Mouse (Mus musculus) layer of hippocampus, adult 9-10 months (tissue): Measurements from ENCODE around the gene Ccm2.
"Not testable (repeated sequence)": the region's sequence is repeated elsewhere in the genome, so short reads cannot be mapped to it uniquely, and the experiment has no call there.

Source experiments
- DNase-seq: peaks from one replicate; pipeline ENCODE4 v3.0.0; 2022; ENCODE audit warnings: low spot score

Ccm2 gene

DNA sequence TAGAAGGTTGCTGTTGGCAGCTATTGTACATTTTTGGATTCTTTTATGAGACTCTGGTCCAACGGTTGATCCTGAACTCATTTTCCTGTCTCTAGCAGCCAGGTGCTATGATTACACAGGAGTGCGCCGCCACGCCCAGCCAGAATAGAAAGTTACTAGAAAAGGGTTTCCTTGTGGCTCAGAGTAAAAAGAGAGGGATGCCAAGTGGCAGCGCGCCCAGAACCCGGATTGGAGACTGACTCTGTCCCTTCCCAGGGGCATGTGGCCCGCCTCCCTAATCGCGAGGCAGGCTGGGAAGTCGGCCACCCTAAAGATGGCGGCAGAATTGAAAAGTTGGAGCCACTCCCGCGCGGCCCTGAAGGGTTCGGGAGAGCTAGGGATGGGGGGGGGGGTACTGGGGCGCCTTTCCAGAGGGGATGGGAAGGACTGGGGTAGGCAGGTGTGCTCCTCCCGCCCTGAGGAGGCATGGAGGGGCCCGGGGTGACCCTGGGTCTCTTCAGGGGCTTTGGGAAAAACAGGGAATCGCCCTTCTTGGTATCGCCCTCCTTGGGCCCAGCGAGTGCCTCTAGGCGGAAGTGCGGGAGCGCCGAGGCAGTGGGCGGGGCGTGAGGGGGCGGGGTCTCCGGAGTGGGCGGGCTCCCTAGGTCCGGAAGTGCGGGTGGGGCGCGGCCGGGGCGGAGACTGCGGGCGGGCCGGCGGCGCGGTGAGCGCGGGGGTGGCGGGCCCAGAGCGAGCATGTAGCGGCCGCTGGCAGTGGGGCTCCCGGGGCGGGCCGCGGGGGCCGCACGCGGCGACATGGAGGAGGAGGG, at the start of gene Ccm2:
Ccm2 (plus strand) TSS at position 683 of the 809 bp plus-strand sequence.
- DNase-seq = peak; percentile 92

DNA sequence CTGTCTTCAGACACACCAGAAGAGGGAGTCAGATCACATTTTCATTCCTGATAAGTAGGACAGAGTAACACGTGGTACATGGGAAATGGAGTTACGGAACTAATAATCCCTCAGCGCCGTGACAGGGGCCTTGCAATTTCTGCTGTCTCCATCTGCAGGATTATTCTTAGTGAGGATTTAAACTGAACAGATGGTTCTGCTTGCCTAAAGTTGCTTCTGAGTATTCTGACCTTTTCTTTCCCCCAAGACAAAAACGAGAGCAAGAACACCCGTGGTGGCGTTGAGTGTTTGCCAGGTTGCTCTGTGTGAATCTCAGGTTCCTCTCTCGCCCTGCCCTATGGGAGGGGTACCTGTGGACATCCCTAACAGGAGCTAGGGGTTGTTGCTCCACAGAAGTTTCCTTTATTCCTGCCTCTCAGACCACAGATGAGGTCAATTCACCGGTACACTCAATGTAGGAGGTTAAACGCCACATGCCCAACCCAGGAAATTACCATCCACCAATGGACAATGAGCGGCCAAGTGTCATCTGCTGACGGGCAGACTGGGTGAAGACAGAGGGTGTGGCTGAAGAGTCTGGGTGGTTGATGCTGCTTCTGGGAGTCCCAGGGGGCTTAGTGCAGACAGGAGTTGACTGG, 49.3 kb upstream of the Ccm2 start:
- DNase-seq = no peak

DNA sequence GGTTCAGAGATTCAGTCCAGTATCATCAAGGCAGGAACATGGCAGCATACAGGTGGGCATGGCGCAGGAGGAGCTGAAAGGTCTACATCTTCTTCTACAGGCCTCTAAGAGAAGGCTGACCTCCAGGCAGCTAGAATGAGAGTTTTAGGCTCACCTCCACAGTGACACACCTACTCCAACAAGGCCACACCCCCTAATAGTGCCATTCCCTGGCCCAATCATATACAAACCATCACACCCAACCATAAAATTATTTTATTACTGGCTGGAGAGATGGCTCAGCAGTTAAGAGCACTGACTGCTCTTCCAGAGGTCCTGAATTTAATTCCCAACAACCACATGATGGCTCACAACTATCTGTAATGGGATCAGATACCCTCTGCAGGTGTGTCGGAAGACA, 44.2 kb upstream of the Ccm2 start:
- DNase-seq = no peak

DNA sequence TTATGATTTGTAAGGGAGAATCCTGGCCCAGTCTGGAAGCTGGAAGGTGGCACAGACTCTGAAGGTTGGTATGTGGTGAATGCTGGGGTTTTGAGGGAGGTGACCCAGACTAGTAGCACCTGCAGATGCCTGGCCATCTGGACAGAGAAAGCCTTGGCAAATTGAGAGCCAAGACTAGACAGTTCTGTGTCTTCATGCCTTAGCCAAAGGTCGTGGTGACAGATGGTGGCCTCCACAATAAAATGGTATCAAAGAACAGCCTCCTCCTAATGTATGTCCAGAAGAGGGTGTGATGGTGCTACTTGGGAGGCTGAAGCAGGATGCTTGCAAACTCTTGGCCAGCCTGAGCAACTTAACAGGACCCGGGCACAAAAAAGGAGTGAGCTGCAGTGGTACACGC, 42.5 kb upstream of the Ccm2 start:
- DNase-seq = no peak

DNA sequence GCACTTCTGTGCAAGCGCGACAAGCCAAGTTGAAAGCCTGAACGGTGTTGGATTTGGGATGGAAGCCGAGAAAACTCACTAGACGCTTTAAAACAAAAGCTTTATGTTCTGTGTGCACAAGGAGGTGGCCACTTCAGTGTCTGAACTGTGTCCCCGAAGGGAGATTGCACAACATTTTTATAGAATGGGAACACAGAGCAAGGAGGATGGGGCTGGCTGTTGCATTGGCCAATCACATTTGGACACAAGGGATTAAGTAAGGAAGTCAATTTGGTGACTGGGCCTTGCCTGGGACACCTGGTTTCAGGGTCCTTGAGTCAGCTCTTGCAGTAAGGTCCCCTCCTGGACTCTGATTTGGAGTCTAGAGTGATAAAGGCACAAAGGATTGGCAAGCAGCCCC, 42.0 kb upstream of the Ccm2 start:
- no peak for DNase-seq

DNA sequence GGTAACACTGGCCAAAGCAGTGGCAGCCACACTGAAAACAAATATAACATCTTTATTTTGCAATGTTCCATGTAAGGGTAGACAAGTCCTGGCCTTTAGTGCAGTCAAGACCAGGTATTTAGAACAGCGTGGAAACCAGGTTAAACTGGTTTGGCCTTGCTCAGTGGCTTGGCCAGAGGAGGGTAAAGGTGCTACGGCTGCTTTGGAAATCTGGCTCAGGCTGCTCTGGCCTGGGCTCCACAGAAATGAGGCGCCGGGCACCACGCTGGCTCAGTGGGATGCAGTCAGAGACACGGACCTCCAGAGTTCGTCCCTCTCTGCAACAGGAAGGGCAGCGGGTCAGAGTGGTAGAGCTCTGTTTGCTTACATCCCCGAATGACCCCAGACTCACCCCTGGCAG, 40.2 kb upstream of the Ccm2 start:
- no peak for DNase-seq

DNA sequence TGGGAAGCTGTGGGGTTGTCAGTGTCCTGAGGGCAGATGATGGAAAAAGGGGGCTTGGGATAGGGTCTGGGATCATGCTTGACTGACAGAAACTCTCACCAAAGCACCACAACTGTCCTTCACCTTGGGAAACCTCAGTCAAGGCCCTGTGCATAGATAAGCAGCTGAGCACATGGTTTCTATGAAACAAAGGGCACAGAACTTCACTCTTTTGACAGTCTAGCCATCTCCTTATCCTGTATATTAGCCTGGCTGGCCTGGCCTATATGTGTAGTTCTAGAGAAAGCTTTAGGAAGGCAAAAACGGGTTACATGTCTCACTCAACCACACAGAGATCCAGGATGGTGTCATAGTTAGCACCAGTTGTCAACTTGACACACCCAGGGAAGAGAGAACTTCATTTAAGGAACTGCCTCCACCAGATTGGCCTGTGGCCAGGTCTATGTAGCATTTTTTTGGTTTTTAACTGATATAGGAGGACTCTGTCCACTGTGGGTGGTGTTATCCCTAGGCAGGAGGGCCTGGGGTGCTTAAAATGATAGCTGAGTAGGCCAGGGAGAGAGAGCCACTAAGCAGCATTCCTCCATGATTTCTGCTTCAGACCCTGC, 38.3 kb upstream of the Ccm2 start:
- DNase-seq = no peak

DNA sequence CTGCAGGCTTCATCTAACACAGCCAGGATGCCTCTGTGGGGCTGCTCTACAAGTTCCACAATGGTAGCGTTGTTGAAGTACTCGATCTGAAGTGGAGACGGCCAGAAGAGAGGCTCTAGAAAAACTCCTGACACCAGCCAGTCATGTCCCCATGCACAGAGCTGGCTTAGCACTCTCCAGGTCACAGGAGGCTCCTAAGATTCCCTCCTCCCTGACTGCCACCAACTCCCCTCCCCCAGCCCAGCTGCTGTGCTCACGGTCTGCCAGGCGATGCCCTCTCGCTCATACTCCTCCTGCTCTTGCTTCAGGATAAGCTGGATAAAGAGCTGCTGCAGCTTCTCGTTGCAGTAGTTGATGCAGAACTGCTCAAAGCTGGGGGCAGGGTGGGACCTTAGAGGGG, 31.9 kb upstream of the Ccm2 start:
- DNase-seq = no peak

DNA sequence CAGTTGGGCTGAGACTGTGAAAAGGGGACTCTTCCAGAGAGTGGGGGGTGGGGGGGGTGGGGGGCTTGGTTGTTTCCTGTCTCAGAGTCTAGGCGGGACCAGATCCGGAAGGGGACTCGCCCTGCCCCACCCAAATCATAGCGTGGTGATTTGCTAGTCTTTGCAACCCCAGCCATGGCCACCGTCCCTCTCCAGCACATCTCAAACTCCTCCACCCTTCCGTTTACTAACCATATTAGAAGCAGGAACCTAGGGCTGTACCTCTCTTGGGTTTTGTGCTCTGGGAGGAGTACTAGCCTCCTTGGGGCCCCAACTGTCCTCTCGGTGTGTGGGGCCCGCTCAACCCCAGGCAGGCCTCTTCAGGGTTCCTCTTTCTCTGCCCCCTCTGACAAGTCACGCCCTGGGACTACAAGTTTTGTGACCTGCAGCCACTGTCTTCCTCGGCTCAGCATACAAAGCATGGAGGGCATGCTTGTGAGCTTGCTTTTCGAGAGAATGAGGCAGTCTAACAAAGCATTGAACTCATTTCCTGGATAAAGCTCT, 27.1 kb upstream of the Ccm2 start:
- no peak for DNase-seq

DNA sequence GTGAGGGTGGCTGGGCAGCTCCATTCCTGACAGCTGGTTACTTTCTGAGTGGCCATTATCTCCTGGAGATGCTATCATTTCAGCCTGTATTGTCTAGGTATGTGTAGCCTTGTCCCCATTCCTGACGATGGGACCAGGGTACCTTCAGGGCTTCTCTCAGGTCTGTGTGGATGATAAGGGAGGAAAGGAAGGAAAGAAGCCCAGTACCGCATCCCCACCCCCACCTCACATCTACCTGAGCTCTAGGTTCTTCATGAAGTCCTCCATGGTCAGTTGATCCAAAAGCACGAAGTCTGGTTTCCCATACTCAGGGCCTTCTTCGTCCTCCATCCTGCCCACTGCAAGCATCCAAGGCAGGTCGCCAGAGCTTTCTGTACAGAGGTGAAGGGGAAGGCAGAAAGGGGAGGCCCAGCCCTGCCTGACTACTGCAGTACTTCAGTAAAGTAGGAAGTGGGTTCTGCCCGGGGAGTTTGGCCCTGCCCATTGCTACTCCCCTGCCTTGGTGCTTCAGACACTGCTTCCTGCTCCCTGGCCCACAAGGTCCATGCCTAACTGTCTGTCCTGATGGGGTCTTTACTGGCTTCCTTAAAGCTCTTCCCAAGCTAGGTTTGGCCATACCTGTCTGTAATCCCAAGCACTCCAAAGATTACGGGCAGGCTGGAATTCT, 26.0 kb upstream of the Ccm2 start, which contains the start of gene Myo1g:
Myo1g (minus strand) TSS at position 459 of the 667 bp plus-strand sequence.
- DNase-seq = no peak

DNA sequence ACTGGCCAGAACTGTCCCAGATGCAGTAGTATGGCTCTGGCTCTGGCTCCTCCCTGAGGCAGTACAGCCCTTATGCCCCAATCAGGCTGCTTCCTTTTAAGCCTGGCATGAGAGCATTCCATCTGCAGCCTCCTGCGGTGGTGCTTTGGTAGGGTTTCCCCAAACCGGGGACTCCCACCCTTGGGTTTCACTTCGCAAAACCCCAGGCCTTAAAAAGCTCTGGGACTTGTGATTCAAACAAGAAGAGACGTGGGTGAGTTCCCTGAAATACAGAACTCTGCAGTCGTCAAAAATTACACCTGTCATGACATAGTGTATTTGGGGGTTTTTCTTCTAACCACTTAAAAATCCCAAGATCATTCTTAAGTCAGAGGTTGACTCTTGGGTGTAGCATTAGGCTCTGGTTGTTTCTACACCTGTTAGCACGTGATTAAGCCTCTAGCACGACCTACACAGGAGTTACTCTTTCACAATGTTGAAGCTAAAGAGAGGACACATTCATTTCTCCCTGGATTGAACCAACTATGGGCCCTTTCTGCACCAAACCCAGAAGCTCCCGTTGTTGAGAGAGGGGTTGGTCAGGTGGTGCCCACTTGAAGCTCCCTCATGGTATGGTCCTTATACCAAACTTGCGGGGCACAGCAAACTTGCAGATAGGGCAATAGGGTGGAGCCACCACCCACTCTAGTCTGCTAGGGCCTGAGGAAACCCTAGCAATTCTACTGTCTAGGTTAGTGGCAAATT, 23.7 kb upstream of the Ccm2 start:
- no peak for DNase-seq

DNA sequence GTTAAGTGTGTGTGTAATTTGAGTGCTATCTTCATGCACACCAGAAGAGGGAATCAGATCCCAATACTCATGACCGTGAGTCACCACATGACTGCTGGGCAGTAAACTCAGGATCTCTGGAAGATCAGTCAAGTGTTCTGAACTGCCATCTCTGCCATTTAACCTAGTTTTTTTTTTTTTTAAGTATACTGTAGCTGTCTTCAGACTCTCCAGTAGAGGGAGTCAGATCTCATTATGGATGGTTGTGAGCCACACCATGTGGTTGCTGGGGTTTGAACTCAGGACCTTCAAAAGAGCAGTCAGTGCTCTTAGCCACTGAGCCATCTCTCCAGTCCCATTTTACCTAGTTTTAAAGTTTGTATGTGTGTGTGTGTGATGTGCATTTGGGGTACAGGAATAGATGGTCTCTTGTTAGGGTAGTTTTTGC, 23.0 kb upstream of the Ccm2 start:
- DNase-seq = no peak

DNA sequence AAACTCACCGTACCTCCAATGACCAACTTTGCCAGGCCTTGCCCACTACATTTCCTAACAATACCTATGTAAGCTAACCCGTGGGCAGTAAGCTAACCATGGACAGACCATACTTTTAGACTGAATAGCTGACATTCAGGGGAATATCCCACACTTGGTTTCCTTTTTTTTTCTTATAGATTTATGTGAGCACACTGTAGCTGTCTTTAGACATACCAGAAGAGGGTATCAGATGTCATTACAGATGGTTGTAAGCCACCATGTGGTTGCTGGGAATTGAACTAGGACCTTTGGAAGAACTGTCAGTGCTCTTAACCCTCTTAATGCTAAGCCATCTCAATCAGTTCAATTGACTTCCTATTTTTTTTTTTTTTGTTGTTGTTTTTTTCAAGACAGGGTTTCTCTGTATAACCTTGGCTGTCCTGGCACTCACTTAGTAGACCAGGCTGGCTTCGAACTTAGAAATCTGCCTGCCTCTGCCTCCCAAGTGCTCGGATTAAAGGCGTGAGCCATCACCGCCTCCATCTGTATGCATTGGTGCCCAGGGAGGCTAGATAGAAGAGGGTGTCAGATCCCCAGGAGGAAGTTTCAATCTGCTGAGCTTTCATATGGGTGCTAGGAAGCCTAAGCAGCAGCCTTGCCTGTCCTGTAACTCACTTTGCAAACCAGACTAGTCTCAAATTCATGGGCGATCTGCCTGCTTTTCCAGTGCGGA, 22.4 kb upstream of the Ccm2 start:
- no peak for DNase-seq

DNA sequence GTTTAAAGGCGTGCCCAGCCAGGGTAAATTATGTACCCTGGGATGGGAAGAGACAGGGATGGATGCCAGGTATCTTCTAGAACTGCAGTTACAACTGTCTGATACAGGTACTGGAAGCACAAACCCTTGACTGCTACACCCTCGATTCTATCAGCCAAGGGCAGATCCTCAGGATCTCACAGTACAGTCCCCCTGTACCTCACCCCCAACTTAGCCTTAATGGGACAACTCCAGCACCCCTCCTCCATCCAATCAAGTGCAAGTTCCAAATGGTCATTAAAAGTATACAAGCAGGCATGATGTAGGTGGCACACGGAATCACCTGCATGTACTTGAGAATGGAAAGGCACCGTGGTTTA, 21.8 kb upstream of the Ccm2 start:
- no peak for DNase-seq

DNA sequence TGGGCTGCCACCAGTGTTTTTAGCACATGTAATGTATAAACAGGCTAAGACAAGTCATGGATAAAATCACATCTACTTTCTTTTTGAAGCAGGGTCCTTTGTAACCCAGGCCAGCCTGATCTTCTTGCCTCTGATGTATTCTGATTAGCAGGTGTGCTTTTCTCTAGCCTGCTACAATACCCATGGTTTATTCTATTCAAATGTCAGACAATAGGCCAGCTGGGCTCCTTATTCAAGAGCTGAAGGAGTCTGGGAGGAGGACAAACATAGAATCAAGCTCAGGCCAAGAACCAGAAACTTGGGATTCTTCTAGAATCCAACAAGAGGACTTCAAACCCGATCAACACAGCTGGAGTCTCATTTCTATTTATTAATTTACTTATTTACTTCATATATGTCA, 21.4 kb upstream of the Ccm2 start:
- no peak for DNase-seq

DNA sequence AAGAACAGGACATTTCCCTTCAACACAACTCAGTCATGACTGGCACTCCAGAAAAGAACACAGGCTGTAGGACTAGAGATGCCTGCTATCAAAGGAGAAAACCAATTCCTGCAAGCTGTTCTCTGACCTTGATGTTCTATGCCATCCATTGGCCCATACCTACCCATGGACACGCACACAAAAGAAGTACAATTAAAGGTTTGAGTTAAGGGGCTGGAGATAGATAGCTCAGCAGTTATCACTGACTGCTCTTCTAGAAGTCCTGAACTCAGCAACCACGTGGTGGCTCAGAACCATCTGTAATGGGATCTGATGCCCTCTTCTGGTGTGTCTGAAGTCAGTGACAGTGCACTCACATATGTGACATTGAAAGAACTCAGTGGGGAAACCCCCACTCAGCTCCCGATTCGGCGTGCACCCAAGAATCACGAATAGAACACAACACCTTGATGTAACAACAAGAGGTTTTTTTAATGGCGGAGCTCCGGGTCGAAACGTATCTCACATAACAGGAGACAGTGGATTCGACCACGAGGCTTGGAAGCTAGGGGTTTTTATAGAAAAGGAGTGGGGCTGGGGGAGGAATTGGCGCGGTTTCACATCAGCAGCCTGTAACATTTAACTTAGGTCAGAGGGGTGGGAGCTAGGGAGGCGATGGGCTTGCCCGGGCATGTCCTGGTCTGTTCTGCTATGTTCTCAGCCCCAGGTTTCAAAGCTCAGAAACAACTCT, 20.0 kb upstream of the Ccm2 start:
- DNase-seq = not testable (repeated sequence)

DNA sequence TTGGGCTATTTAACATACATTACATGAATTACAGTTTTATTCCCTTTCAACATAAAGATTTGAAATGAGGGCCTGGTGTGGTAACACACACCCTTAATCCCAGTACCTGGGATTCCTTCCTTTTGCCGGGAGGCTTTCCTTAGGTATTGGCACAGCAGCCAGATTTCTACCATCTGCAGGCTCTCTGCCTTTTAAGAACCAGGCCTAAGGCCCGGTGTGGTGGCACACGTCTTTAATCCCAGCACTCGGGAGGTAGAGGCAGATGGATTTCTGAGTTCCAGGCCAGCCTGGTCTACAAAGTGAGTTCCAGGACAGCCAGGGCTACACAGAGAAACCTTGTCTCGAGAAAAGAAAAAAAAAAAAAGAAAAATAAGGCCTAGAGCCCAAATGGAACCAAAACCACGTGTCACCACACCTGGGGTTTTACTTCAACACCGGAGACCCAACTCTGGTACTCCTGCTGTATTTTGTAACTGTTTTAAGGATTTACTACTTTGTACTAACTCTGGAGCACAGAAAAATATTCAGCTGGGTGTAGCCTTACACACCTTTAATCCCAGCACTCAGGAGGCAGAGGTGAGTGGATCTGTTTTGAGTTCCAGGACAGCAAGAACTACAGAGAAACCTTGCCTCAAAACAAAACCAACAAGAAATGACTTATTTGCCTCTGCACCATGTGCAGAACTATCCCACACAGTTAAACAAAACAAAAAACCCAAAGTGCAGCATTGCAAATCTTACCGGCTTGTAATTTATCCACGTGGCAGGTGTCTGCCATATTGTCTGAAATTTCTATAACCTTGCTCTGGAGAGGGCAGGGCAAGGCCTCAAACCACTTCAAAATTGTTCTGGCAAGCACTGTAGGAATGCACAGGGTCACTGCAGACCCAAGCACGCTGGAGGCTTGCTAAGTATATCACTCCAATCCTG, 19.2 kb upstream of the Ccm2 start:
- DNase-seq = no peak

DNA sequence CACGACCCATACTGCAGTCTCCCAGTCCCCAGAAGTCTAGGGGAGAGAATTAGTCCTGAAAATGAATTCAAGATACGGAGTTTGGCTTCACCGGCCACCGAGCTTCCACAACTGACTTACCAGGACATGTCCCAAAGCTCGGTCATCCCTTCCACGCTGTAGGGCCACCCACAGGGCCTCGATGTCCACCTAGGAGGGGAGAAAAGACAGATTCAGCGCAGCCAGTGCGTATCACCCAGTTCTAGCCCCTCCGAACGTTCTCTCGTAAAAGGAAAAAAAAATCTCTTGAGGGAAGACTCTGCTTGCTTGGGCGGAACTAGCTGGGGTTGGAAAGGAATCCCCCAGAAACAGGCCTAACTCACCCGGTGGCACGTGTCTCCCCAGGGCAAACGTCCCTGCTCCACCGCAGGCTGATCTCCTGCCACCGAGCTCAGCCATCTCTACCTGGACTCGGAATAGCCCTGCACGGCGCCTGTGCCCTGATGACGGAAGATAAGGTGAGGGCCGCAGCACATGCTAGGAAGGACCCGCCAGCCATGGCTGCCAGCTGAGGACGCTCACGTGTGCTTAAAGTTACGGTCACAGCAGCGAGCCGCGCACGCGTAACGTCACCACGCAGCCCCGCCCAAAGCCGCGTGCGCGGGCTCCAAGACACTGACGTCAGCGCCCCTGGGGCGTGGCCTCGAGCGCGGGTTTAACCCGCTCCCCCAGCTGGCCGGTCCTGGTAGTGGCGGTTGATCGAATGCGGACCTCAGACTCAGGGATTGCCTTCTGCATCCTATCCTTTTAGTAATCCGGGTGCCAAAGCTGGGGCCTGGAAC, 18.3 kb upstream of the Ccm2 start:
- DNase-seq = peak; percentile 96
